ENCODE assay signal across 8 mouse cellular contexts in genomic region chr15:86034781-86035360, GRCm38 (mm10). TPM values are rescaled to one million over a fixed set of nuclear protein-coding genes. Genes with fewer than 3 reads are reported as not detected.
DNase-seq lines count a peak whose midpoint lies in the region; ATAC-seq lines count a peak whose summit lies in the region.

No protein-coding gene starts in this region.

- peaks cover 31% of the 10 kb centered on the region for H3K4me1 ChIP-seq in kidney, embryonic 16.5 days (ENCODE audit: insufficient read depth, low read length)
- H3K4me1 ChIP-seq in forebrain, embryonic 11.5 days (replicated peaks; ENCODE audit: control insufficient read depth, insufficient read depth, low read length): peaks cover 8% of the 10 kb centered on the region
- peaks cover 30% of the 10 kb centered on the region for H3K4me1 ChIP-seq in limb, embryonic 13.5 days
- H3K4me1 ChIP-seq in neural tube, embryonic 12.5 days: peaks cover 34% of the 10 kb centered on the region

- peak overlapping the region; percentile 94 for H3K27ac ChIP-seq in kidney, embryonic 16.5 days (ENCODE audit: low read length)
- no peak overlapping the region for H3K27ac ChIP-seq in forebrain, embryonic 11.5 days (ENCODE audit: low read depth, low read length)
- H3K27ac ChIP-seq in limb, embryonic 13.5 days: no peak overlapping the region
- no peak overlapping the region for H3K27ac ChIP-seq in neural tube, embryonic 12.5 days

- H3K4me2 ChIP-seq in kidney, embryonic 16.5 days (replicated peaks; ENCODE audit: low read depth, low read length): peak overlapping the region; percentile 84
- peak overlapping the region; percentile 88; the same call in 1 of the 2 replicates for H3K4me2 ChIP-seq in forebrain, embryonic 11.5 days (ENCODE audit: low read depth, low read length, severe bottlenecking)
- H3K4me2 ChIP-seq in limb, embryonic 13.5 days (replicated peaks): peak overlapping the region; percentile 92
- H3K4me2 ChIP-seq in neural tube, embryonic 12.5 days (replicated peaks): peak overlapping the region; percentile 90

- peaks cover 24% of the 10 kb centered on the region for H3K27me3 ChIP-seq in kidney, embryonic 16.5 days (ENCODE audit: insufficient read depth, low read length)
- peaks cover 16% of the 10 kb centered on the region for H3K27me3 ChIP-seq in forebrain, embryonic 11.5 days (ENCODE audit: control insufficient read depth, insufficient read depth, low read length)
- peaks cover 53% of the 10 kb centered on the region for H3K27me3 ChIP-seq in limb, embryonic 13.5 days
- H3K27me3 ChIP-seq in neural tube, embryonic 12.5 days (replicated peaks): peaks cover 33% of the 10 kb centered on the region

- H3K4me3 ChIP-seq in kidney, embryonic 16.5 days (ENCODE audit: low read length): peak overlapping the region; percentile 70
- no peak overlapping the region; the same call in 1 of the 2 replicates for H3K4me3 ChIP-seq in forebrain, embryonic 11.5 days (ENCODE audit: low read depth, low read length)
- H3K4me3 ChIP-seq in limb, embryonic 13.5 days: peak overlapping the region; percentile 63
- no peak overlapping the region for H3K4me3 ChIP-seq in neural tube, embryonic 12.5 days

- H3K9me3 ChIP-seq in kidney, embryonic 16.5 days (ENCODE audit: low read length): peaks cover 20% of the 10 kb centered on the region
- H3K9me3 ChIP-seq in forebrain, embryonic 11.5 days (ENCODE audit: control insufficient read depth, low read length): peaks cover 23% of the 10 kb centered on the region
- peaks cover 20% of the 10 kb centered on the region for H3K9me3 ChIP-seq in limb, embryonic 13.5 days
- H3K9me3 ChIP-seq in neural tube, embryonic 12.5 days: peaks cover 17% of the 10 kb centered on the region

- no peak for DNase-seq in kidney, adult 11 months
- DNase-seq in forebrain, embryonic 11.5 days (ENCODE audit: low spot score): peak; percentile 58
- DNase-seq in layer of hippocampus, adult 8-10 months (ENCODE audit: low spot score in 2 of 2): no peak
- DNase-seq in ovary, postnatal 10 days (ENCODE audit: low spot score): no peak
- no peak for DNase-seq in left cerebral cortex, adult 18-20 months (ENCODE audit: low spot score in 2 of 2)

- WGBS in kidney, embryonic 16.5 days: 4% methylated on average over 12 of the region's 12 CpGs
- 2% methylated on average over 12 of the region's 12 CpGs for WGBS in forebrain, embryonic 11.5 days
- WGBS in limb, embryonic 13.5 days: 5% methylated on average over 12 of the region's 12 CpGs
- WGBS in neural tube, embryonic 12.5 days: 3% methylated on average over 12 of the region's 12 CpGs

- peak; percentile 21 for ATAC-seq in kidney, embryonic 16.5 days (ENCODE audit: low FRiP score, low TSS enrichment)
- ATAC-seq in forebrain, embryonic 11.5 days (replicated peaks; ENCODE audit: low FRiP score): no peak; the same call in 1 of the 2 replicates
- no peak for ATAC-seq in limb, embryonic 13.5 days (ENCODE audit: low FRiP score, low read depth)
- no peak for ATAC-seq in neural tube, embryonic 12.5 days (ENCODE audit: low FRiP score, low read depth)

- H3K9ac ChIP-seq in kidney, embryonic 16.5 days (replicated peaks; ENCODE audit: low read length): peak overlapping the region; percentile 62; the same call in 1 of the 2 replicates
- H3K9ac ChIP-seq in forebrain, embryonic 11.5 days (ENCODE audit: low read length): no peak overlapping the region
- peak overlapping the region; percentile 65; the same call in 1 of the 2 replicates for H3K9ac ChIP-seq in limb, embryonic 13.5 days
- H3K9ac ChIP-seq in neural tube, embryonic 12.5 days: no peak overlapping the region

- peaks cover 18% of the 10 kb centered on the region for H3K36me3 ChIP-seq in kidney, embryonic 16.5 days (ENCODE audit: insufficient read depth, low read length)
- peaks cover 20% of the 10 kb centered on the region for H3K36me3 ChIP-seq in forebrain, embryonic 11.5 days (ENCODE audit: control insufficient read depth, insufficient read depth, low read length)
- peaks cover 17% of the 10 kb centered on the region for H3K36me3 ChIP-seq in limb, embryonic 13.5 days
- peaks cover 24% of the 10 kb centered on the region for H3K36me3 ChIP-seq in neural tube, embryonic 12.5 days

RNA-seq across cellular contexts. Expression of gene Celsr1, which starts 1.3 kb away (rescaled TPM):
- 3.5 and 3.9 TPM in 2 replicates for polyA plus RNA-seq in kidney, embryonic 16.5 days (2015; fragmentation: Nextera tagmentation; extraction: Ambion mirVana)
- polyA plus RNA-seq in forebrain, embryonic 11.5 days (2014; fragmentation: Nextera tagmentation; extraction: Ambion mirVana): 7.3 and 7.9 TPM in 2 replicates
- polyA plus RNA-seq in limb, embryonic 13.5 days (2015; fragmentation: Nextera tagmentation; extraction: Ambion mirVana): 2.0 TPM in 2 replicates
- 3.6 TPM in 2 replicates for polyA plus RNA-seq in neural tube, embryonic 12.5 days (2016; fragmentation: Nextera tagmentation; extraction: Ambion mirVana)
- total RNA-seq in layer of hippocampus, adult 8-10 months (2022): 1 to 10 TPM; 6.0 to 7.0 (median 6.6) TPM
- total RNA-seq in left cerebral cortex, adult 18-20 months (2021): 1 to 10 TPM; 4.3 to 5.3 TPM

RNA-seq across cellular contexts. Expression of gene Gramd4, which starts 22.6 kb away (rescaled TPM):
- polyA plus RNA-seq in kidney, embryonic 16.5 days (2015; fragmentation: Nextera tagmentation; extraction: Ambion mirVana): 12.1 and 14.9 TPM in 2 replicates
- 15.5 and 16.6 TPM in 2 replicates for polyA plus RNA-seq in forebrain, embryonic 11.5 days (2014; fragmentation: Nextera tagmentation; extraction: Ambion mirVana)
- polyA plus RNA-seq in limb, embryonic 13.5 days (2015; fragmentation: Nextera tagmentation; extraction: Ambion mirVana): 15.0 and 15.3 TPM in 2 replicates
- 29.9 and 33.3 TPM in 2 replicates for polyA plus RNA-seq in neural tube, embryonic 12.5 days (2016; fragmentation: Nextera tagmentation; extraction: Ambion mirVana)
- 10 to 100 TPM; 24.1 to 30.9 (median 29.9) TPM for total RNA-seq in layer of hippocampus, adult 8-10 months (2022)
- total RNA-seq in left cerebral cortex, adult 18-20 months (2021): 10 to 100 TPM; 44.2 to 49.4 TPM

Comparison
In these comparisons a context has a peak if more than half of its experiments do, and no peak if none do; other contexts are left out.
1. H3K4me3 ChIP-seq: peak in kidney, embryonic 16.5 days (single experiment) and limb, embryonic 13.5 days (single experiment); none in forebrain, embryonic 11.5 days (single experiment) and neural tube, embryonic 12.5 days (single experiment).
2. H3K9ac ChIP-seq: peak in kidney, embryonic 16.5 days (single experiment) and limb, embryonic 13.5 days (single experiment); none in forebrain, embryonic 11.5 days (single experiment) and neural tube, embryonic 12.5 days (single experiment).
3. Peak in every context shown above with its lines, with median percentiles within 50 percentile points of each other: H3K4me2 ChIP-seq.